Mouse (Mus musculus): ENCODE results near the gene Calm2. TPM values are rescaled to one million over a fixed set of nuclear protein-coding genes. Genes with fewer than 3 reads are reported as not detected.
A peak's percentile ranks its signal among the peaks of the same experiment; 100 is the strongest.

Calm2 gene
- total RNA-seq, 2 experiments from 2014 or later, result 131 to 155 TPM

DNA sequence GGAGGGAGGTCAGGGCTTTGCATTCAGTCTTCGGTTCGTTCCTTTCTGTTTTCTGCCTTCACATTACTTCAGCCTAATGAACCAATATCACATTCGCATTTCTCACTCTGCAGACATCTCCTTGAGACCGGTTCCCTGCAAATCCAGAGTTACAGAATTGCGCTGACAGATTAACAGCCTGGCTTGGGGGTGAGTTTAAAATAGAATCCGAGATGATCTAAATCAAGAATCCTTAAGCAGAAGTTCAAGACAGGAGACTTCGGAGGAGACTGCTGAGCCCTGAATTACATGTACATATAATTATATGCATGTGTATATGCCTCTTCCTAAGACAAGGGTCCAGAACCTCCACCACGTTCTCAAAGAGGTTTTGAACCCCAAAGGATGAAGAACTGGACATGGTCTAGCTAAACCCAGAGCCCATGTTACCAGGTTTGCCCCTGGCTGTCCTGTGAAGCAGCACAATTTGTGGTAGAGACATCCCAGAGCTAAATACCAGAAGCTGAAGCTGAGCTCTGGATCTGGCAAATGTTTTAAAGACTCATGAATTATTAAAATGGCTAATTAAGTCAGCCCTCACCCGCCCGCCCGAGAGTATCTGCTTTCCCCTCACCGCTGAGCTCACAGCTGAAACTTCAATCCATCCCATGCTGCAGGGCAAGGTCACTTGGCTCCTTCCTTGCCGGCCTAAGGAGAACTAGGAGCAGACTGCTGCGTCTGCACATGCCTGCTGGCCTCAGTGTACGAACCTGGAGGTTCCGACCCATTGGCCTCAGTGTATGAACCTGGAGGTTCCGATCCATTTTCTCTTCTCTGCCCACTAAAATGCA lies 14.1 kb upstream of the Calm2 start:
- DNase-seq, result no peak
- intact Hi-C loops (cut with DNase I), result no loop called here

DNA sequence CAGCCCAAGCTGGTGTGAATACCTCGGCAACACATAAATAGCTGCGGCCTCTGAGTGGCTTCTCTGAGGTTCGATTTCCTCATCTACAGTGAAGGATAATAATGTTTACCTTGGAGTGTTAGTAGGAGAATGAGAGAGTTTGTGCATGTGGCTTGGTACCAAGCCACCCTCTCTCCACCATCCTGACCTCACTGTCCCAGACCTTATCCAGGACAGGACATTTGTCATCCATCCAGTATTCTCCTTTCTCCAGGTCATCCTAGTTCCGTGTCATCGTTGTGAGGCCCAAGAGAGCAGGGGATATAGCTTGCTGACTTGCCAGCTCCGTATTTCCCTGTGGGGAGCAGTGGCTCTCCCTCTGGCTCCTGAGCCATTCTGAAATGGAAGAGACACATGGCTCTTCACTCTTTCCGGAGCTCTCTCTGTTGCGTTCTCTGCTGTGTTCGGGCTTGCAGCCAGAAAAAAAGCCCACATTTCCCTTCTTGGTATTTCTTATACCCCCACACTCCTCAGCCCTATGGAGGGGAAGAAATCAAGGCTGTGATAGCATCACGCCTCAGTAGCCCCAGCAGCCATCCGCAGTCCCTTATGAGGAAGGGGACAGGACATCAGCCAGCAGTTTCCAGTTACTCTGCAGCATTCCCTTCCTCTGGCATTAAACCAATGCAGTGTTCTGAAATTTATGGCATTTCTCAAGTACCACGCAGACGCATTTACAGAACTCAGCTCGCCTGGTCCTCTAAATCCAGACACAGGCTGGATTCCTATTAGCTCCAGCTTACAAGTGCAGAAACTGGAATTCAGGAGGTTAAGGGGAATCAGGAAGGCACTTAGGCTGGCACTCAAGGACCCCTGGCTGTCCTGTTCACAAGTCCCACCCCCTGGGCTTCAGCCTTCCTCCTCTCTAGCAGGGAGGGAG lies 13.3 kb upstream of the Calm2 start:
- intact Hi-C loops (cut with DNase I), result no loop called here
- DNase-seq, result no peak

DNA sequence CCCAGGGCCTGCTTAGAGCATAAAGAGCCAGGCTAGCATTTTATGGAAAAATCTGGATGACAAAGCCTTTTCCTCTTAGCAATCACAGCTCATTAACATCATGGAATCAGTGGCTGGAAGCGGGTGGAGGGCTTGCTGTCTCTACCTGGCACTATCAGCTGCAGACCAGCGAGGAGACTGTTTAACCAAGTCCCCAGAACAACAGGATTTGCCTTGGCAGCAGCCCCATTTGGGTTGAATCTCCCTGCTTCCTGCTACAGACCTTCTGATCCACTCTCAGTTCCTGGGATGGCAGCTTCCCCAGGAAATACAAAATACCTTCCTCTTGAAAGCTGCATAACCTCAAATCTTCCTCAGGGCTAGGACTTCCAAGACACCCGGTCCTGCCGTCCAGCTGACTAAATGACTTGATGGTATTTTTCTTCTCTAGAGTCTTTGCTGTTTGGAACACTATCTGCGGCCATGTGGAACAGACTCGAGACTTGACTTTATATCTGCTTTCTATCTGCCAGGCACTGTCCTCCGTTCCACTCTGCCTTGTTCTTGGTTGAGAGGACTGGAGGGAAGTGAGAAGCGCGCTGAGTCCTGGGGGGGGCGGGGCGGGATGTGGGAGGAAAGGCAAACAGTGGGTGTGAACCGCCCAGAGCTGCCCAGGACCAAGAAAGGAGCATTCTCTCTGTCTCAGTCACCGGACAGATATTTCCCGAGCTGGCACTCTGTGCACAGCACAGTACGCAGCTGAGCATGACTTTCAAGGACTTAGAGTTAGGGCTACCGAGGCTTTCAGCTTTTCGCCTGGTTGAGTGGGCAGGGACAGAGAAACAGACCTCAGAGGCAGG lies 12.4 kb upstream of the Calm2 start:
- DNase-seq, result peak; percentile 44 to 53
- intact Hi-C loops (cut with DNase I), result no loop called here

DNA sequence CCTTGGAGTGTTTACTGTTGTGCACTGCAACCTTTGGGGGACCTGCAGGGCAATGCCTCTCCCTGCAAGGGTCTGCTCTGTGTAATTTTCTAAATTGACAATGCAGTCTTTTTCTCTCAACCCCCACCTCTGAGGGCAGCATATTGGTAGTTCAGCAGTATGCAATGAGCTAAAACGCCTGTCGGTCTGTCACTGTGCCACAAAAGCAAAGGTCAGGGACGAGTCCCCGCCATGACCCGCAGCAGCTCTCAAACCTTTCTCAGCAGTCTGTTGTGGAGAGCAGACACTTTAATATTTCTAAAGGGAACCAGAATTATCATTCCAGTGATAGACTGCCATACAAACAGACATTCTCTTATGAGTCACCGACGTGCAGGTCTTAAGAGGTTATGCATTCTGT lies 11.2 kb upstream of the Calm2 start:
- intact Hi-C loops (cut with DNase I), result no loop called here
- no peak for DNase-seq

DNA sequence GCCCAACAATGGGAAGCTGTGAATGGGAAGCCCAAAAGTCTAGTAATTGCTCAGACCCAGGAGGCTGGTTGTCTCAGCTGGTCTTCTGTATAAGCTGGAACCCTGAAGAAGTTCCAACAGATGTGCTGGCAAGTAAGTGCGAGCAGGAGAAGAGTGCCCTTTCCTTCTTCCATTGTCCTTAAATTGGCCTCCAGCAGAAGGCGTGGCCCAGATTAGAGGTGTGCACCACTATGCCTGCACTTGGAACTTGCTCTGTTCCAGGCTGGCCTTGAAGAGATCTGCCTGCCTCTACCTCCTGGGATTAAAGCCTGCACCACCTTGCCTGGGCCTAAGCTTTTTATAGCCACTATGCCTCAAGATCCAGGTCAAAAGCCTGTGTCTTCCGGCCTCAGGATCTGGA lies 7.4 kb upstream of the Calm2 start:
- no peak for DNase-seq
- intact Hi-C loops (cut with DNase I), result no loop called here

DNA sequence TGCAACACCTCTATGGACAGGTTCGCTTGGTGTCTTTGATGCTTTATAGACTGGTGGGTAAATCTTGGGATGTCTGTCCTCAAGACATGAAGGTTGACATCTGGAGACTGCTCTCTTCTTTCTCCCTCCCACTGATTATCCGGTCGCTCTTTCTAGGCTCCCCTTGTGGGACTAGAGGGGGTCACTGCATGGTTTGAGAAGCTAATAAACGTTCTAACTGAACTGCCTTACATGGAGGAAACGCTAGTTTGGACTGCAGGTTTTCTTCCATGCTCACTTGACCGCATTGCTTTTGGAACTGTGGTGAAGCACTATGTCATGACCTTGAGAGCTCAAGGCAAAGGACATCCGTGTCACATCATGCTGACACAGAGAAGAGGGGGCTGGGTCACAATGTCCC lies 6.6 kb upstream of the Calm2 start:
- intact Hi-C loops (cut with DNase I), result no loop called here
- no peak for DNase-seq

DNA sequence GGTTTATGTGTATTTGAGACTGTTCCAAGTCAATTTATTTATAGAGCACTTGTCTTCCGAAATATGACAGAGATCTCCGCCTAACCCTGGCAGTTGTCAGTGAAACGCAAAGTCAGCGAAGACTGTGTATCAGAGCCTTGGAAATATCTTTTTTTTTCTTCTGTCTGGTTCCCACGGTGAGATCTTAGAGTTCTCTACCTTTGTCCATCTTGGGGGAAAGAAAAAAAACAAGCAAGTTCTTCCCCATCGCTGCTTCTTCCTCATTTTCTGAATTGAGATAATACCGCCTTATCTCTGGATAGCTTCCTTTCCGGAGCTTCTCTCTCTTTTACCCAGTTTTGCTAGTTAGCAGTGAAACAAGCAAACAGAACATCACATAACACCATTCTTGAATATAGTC lies 2.1 kb upstream of the Calm2 start:
- intact Hi-C loops (cut with DNase I), result loop anchor here (5.0 kb wide), 3 partner anchors 72 to 132 kb away; no protein-coding TSS in a partner anchor
- no peak for DNase-seq

DNA sequence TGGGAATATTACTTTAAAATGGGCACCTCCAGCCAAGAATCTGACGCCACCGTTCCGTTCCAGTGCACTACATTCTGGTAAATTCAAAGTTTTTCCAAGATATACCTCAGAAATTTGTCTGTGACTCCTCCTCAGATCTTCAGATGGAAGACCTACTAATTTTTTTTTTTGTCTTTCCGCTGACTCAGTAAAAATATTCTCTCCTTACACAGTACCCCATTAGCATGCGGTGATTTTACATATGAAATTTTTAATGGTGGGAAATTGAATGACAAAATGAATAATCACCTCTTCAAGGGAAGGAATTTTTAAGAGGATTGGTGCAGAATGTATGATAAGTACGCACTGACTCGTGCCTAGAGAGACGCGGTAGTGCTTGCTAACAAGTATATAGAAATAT lies 1.6 kb upstream of the Calm2 start:
- intact Hi-C loops (cut with DNase I), result loop anchor here (5.0 kb wide), 3 partner anchors 71 to 131 kb away; no protein-coding TSS in a partner anchor
- DNase-seq, result no peak

DNA sequence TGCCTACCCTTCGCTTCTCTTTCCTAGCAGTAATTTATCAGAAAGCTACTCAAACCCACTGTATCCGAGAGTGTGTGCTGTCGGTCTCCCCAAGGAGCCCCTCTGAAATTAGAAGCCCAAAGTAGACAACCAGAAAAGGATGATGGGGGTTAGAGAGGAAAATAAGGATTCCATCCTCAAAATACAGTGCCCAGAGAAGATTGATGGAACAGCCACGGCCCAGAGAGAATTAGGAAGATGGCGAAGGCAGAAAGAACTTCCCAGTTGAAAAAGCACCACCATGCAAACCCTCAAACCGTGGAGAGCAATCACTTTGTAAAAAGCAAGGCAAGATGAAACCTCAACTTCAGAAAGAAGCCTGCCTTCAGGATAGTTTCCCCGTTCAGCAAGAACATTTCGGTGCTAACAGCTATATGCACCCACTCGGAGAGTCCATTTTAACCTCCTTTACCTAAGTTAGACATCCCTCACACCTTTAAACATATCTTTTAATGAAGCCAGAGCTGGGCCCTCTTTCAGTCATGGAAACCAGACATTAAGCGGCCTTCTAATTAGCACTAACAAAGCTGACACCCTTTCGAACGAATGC lies 971 bp upstream of the Calm2 start:
- no peak for DNase-seq
- intact Hi-C loops (cut with DNase I), result loop anchor here (2.0 to 5.0 kb wide), 4 partner anchors 70 to 130 kb away; no protein-coding TSS in a partner anchor

DNA sequence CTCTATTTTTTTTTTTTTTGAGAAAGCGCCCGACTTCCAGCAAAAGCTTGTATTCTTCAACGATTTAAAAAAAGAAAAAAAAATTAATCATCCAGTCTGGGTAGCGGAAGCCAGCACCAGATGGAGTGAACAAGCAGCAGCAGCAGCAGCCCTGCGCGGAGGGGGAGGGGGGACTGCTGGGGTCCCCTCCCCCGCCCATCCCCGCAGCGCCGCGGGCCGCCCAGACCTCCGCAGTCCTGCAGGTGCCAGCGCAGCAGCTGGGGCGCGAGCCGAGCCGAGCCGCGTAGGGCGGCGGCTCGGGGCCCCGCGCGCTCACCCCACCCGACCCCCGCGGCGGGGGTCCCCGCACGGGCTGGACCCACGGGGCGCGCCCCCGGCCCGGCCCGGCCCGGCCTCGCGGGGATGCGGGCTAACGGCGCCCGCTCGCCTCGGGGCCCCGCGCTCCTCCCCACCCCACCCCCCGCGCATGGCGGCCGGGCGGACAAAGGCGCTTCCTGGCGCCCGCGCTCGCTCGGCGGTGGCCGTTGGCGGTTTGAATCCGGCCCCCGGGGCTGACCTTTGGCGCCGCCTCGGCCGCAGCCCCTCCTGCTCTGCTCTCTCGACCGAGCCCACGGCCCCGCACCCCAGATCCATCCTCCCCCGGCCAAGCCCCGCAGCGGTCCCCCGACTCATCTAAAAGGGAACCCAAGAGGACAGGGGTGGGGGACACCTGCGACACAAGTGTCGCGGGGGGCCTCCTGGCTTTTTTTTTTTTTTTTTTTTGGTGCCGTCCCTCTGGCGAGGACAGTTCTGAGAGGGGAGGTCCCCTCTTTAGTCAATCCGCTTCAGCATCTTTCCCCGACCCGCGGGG lies 593 bp downstream of the Calm2 start:
- intact Hi-C loops (cut with DNase I), result loop anchor here (2.0 to 5.0 kb wide), 4 partner anchors 69 to 129 kb away; no protein-coding TSS in a partner anchor
- peak in 1 of 2 experiments; percentile 39 for DNase-seq

DNA sequence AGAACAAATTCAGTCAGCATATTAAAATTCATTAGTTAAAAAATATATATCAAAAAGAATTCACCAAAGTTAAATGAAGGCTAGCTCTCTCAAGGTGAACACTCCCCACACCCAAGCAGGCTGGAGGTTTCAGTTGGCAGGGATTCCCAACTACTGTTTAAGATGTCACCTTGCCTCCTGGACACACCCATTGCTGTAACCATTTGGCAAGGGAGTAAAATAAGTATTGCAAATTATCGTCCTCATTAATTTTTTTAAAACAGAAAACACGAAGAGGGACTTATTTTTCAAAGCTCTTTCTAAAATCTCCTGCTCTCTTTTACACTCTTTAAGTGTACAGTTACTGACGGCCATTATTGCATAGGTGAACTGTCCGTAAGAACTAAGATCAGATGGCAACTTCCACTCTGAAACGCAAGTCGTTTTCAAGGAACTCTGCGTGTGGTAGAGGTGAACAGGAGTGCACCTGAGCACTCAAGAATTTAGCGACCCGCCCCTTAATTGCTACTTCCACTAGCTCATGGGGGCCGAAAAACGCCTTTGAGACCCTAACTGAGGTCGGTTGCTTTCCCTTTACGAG lies 1.3 kb downstream of the Calm2 start:
- DNase-seq, result no peak
- intact Hi-C loops (cut with DNase I), result loop anchor here (5.0 kb wide), 3 partner anchors 68 to 128 kb away; no protein-coding TSS in a partner anchor

DNA sequence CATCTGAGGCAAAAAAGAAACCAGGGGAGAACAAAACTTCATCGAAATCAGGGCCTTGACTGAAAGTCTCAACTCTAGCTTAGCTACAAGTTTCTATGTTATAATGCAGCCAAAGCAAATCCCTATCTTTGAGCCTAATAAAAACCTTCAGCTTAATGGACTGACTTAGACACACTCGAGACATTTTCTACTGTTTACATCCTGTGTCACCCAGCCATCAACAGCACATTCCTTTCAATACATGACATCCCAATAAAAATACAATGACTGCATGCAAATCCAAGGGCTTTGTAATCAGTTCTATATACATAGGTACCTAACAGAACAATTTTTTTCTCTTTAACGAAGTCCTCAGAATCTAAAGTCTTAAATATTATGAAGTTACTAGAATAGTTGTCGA lies 2.0 kb downstream of the Calm2 start:
- intact Hi-C loops (cut with DNase I), result loop anchor here (5.0 kb wide), 3 partner anchors 67 to 128 kb away; no protein-coding TSS in a partner anchor
- no peak for DNase-seq

DNA sequence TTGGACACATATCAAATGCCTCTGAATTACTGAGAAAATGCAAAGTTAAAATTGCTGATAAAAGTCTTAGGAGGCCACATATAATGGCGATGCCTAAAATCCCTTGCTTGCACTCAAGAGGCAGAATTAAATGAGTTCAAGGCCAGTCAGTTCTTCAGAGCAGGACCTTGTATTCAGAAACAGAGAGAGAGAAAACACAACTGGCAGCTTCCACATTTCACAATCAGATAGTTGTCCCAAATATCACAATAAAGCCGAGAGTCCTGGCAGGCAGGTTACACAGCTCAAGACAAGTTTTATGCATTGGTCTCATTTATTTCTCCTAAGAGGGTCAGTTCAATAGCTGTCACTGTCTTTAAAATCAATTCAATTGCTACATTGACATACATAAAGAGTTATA lies 5.2 kb downstream of the Calm2 start:
- no peak for DNase-seq
- intact Hi-C loops (cut with DNase I), result no loop called here

DNA sequence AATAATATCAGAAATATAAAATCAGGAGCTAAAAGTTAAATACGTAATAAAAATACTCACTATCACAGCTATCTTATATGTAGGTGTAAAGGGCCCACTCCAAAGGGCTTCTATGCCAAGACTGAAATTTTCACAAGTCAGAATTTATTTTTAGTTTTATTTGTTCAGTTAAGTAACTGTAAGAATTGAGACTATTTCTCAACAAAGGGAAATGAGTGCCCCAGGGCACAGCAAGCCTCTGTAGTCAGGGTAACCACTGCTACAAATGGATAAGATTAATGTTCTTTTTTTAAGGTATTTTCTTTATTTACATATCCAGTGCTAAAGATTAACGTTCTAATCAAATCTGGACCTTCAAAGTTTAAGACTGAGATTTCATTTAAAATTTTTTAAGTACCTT lies 7.3 kb downstream of the Calm2 start:
- intact Hi-C loops (cut with DNase I), result no loop called here

DNA sequence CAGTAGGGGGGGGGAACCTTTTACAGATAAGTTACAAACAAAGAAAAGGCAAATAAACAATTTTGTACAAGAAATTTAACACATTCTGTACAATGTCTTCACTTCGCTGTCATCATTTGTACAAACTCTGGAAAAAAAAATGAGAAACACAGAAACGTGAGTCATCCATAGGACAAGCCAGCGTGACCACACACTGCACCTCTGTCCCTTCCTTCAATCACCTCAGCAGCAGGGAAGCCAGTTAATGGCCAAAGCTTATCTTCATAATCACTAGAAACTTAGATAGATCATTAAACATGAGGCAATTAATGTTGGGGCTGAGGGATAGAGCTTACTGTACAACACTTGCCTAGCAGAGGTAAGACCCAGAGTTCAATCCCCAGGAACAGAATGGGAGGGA lies 12.8 kb downstream of the Calm2 start:
- intact Hi-C loops (cut with DNase I), result no loop called here
- DNase-seq, result no peak

More for the DNA sequence above, 7.3 kb downstream of the Calm2 start:
- no peak for DNase-seq

DNA sequence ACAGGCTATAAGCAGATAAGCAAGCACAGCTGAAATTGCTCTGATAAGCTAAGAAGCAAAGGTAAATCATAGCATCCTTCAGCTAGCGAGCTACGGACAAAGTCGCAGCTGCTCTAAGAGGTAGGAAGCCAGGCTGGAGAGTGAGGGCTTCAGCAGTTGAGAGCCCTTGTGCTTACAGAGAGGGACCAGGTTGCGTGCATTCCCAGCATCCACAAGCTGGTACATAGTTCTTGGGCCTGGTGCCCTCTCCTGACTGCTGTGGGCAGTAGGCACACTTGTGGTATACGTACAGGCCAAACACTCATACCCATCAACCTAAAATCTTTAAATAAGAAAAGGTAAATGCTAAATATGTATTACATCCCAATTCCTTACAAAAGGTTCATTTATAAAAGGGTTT lies 14.0 kb downstream of the Calm2 start:
- no peak for DNase-seq
- intact Hi-C loops (cut with DNase I), result no loop called here

DNA sequence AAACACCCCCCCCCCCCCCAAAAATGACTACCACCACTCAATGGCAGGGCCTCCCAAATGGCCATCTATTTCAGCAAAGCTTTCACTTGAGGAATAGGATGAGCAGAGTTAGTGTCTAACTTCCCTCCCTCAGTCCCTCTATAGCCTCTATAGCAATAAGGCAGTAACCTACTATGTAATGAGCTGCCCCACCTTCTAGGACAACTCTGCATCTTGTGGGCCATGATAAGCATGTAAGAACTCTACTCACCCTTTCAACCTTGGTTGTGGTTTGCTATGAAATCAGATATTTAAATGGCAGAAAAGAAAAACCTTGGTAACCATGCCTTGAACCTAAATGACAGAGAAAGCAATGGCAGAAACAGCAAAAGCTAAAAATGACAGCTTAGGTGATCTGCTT lies 14.4 kb downstream of the Calm2 start:
- DNase-seq, result no peak
- intact Hi-C loops (cut with DNase I), result no loop called here

DNA sequence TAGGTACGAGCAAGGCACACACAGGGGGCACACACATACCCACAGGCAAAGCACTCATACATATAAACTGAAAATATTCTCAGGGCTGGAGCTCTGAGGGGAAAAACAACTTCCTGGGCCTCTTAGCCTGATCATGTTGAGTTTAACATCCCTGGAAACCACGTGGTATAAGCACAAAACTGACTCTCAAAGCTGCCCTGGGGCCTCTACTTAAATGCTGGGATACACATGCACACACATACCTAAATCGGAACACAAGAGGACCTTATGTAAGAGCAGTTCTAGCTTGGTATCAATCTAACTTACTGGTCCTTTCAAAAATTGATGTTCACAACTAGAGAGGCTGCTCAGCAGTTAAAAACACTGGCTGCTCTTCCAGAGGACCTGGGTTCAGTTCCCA lies 17.3 kb downstream of the Calm2 start:
- DNase-seq, result no peak
- intact Hi-C loops (cut with DNase I), result no loop called here

DNA sequence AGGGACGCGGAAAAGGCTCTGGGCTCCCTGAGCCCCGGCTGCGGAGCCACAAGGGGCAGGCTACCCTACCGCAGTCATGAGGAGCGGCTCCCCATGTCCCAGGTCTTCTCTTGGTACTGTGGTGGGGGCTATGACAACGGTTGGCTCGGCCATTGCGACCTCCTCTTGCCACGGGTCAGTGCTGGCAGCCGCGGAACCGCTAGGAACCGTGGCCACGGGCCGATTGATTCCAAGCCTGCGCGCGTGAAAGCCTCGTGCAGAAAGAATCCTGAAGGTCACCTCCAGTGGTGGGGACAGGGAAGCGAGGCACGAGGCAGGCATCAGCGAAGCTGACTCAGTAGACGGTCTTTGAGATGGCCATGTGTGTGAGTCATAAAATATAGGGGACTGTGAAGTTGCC lies 19.2 kb downstream of the Calm2 start, which contains the start of gene Stpg4:
Stpg4 (minus strand) TSS at position 231 of the 400 bp plus-strand sequence.
- intact Hi-C loops (cut with DNase I), result no loop called here
- DNase-seq, result no peak

Data from gastrocnemius, postnatal 36 days (tissue).